Mouse (Mus musculus) liver, embryonic 14.5 days (tissue): ENCODE measurements around the gene Gucy1a1.

ENCODE experiments used
- CTCF ChIP-seq: IDR thresholded peaks from 2 replicates; pipeline ENCODE4 v1.5.1; 2016; ENCODE audit warnings: antibody characterized with exemption, low read depth, control low read depth
- EP300 ChIP-seq: IDR thresholded peaks from 2 replicates; pipeline ENCODE4 v1.6.1; 2016; ENCODE audit warnings: antibody characterized with exemption, low read depth

GRCm38 (mm10) chr3:82104229-82104628, 41.4 kb downstream of the Gucy1a1 start:
- TF ChIP-seq CTCF = no peak
- TF ChIP-seq EP300 = no peak
